Mouse (Mus musculus): Measurements from ENCODE around the gene Prkab1.

- TF ChIP-seq POLR2A (IDR thresholded peaks at IDR 0.05; ENCODE audit: insufficient read depth, low read depth, low read length) (no peak), CTCF (IDR thresholded peaks at IDR 0.05; ENCODE audit: insufficient read depth, low read depth, low read length) (no peak)
Measured at GRCm38 (mm10) chr5:116019371-116019770, 4.9 kb downstream of the Prkab1 start.
